Mouse (Mus musculus) ES-CJ7 (cell line): ENCODE results near the gene Vmn1r130.
"Not testable (repeated sequence)": the region's sequence is repeated elsewhere in the genome, so short reads cannot be mapped to it uniquely, and the experiment has no call there.

Experiments used
- DNase-seq: peaks from one replicate; pipeline ENCODE4 v3.0.0; 2011; ENCODE audit warnings: low read depth, low spot score

Vmn1r130 gene

DNA sequence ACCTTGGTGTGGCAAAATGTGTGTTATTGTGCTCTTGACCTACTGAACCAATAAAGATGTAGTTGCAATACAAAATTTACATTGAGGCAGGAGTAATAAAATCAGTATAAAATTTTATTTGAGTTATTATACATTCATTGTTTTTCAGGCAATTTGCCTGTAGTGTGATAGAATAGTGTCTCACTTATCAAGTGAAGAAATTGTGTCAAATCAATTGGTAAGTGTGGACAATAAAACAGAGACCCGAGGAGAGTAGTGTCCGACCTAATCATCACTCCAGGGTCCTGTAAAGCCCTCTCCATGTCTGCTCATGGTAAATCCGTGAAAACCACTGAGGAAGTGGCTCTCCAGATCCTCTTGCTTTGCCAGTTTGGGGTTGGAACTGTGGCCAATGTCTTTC is at the start of gene Vmn1r130:
TSS of gene Vmn1r130 (plus strand) at position 301 of the 400 bp plus-strand sequence.
- DNase-seq = not testable (repeated sequence)

DNA sequence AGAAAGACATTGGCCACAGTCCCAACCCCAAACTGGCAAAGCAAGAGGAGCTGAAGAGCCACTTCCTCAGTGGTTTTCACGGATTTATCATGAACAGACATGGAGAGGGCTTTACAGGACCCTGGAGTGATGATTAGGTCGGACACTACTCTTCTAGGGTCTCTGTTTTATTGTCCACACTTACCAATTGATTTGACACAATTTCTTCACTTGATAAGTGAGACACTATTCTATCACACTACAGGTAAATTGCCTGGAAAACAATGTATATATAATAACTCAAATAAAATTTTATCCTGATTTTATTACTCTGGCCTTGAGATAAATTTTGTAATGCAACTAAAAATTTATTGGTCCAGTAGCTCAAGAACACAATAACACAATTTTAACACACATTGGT is 34.4 kb downstream of the Vmn1r130 start, which contains the start of gene Vmn1r131:
TSS of gene Vmn1r131 (minus strand) at position 101 of the 400 bp plus-strand sequence.
- not testable (repeated sequence) for DNase-seq
